ENCODE assay signal across 9 mouse cellular contexts in genomic region chr7:25705801-25706251, GRCm38 (mm10). TPM values are rescaled to one million over a fixed set of nuclear protein-coding genes. Genes with fewer than 3 reads are reported as not detected.
DNase-seq lines count a peak whose midpoint lies in the region; ATAC-seq lines count a peak whose summit lies in the region.
"Had no signal": no experiment of that assay in that cellular context is flagged by ENCODE, and none has a peak within 500 bp of the region (broad histone marks: within the 10 kb centered on the region; RNA-seq: fewer than 3 reads in every experiment).

No protein-coding gene starts in this region.

- H3K27ac ChIP-seq in heart, embryonic 15.5 days, result peak overlapping the region; percentile 81
- H3K27ac ChIP-seq in lung, embryonic 15.5 days, result peak overlapping the region; percentile 83
- no peak overlapping the region; the same call in 1 of the 2 replicates for H3K27ac ChIP-seq in embryonic facial prominence, embryonic 10.5 days (replicated peaks)
- H3K27ac ChIP-seq in hindbrain, embryonic 13.5 days, result no peak overlapping the region
- H3K27ac ChIP-seq: limb, embryonic 15.5 days had no signal

- H3K27me3 ChIP-seq in heart, embryonic 15.5 days, result no peaks in the 10 kb centered on the region
- peaks cover 11% of the 10 kb centered on the region for H3K27me3 ChIP-seq in lung, embryonic 15.5 days
- H3K27me3 ChIP-seq in embryonic facial prominence, embryonic 10.5 days (replicated peaks; ENCODE audit: low read depth, poor library complexity, severe bottlenecking), result peaks cover 30% of the 10 kb centered on the region
- peaks cover 25% of the 10 kb centered on the region; the same call in 1 of the 2 replicates for H3K27me3 ChIP-seq in hindbrain, embryonic 13.5 days

- peaks cover 9% of the 10 kb centered on the region; the same call in 1 of the 2 replicates for H3K36me3 ChIP-seq in heart, embryonic 15.5 days
- peaks cover 9% of the 10 kb centered on the region; the same call in 1 of the 2 replicates for H3K36me3 ChIP-seq in lung, embryonic 15.5 days
- no peaks in the 10 kb centered on the region for H3K36me3 ChIP-seq in embryonic facial prominence, embryonic 10.5 days (replicated peaks)
- H3K36me3 ChIP-seq in hindbrain, embryonic 13.5 days, result no peaks in the 10 kb centered on the region

- no peak overlapping the region for H3K9ac ChIP-seq in heart, embryonic 15.5 days
- no peak overlapping the region for H3K9ac ChIP-seq in lung, embryonic 15.5 days
- no peak overlapping the region for H3K9ac ChIP-seq in hindbrain, embryonic 13.5 days
- H3K9ac ChIP-seq: limb, embryonic 15.5 days had no signal

- no peaks in the 10 kb centered on the region for H3K9me3 ChIP-seq in heart, embryonic 15.5 days (replicated peaks)
- no peaks in the 10 kb centered on the region; the same call in 1 of the 2 replicates for H3K9me3 ChIP-seq in lung, embryonic 15.5 days
- H3K9me3 ChIP-seq in embryonic facial prominence, embryonic 10.5 days, result peaks cover 16% of the 10 kb centered on the region
- 0 out of 2 replicates have a peak, but pooled peaks cover 3% of the 10 kb centered on the region for H3K9me3 ChIP-seq in hindbrain, embryonic 13.5 days
- H3K9me3 ChIP-seq: limb, embryonic 15.5 days had no signal

- ATAC-seq in frontal cortex, adult (ENCODE audit: low TSS enrichment), result peak; percentile 31
- peak; percentile 28 for ATAC-seq in CD4-positive, CD25-positive, alpha-beta regulatory T cell, adult 4 months
- ATAC-seq in heart, embryonic 15.5 days (replicated peaks; ENCODE audit: insufficient number of reproducible peaks, insufficient read depth, low FRiP score, low read depth), result 0 out of 2 replicates have a peak, but pooled peaks have one; percentile 7
- peak; percentile 33; the same call in 1 of the 2 replicates for ATAC-seq in lung, embryonic 15.5 days (ENCODE audit: borderline replicate concordance, extremely low read depth, low FRiP score, low TSS enrichment)
- no peak for ATAC-seq in hindbrain, embryonic 13.5 days (ENCODE audit: low FRiP score)

- 0 out of 2 replicates have a peak overlapping the region, but pooled peaks have one; percentile 3 for H3K4me2 ChIP-seq in heart, embryonic 15.5 days
- H3K4me2 ChIP-seq in lung, embryonic 15.5 days, result peak overlapping the region; percentile 20; the same call in 1 of the 2 replicates
- H3K4me2 ChIP-seq in hindbrain, embryonic 13.5 days, result no peak overlapping the region
- H3K4me2 ChIP-seq: limb, embryonic 15.5 days had no signal

- peaks cover 59% of the 10 kb centered on the region for H3K4me1 ChIP-seq in heart, embryonic 15.5 days (replicated peaks)
- peaks cover 59% of the 10 kb centered on the region for H3K4me1 ChIP-seq in lung, embryonic 15.5 days
- H3K4me1 ChIP-seq in embryonic facial prominence, embryonic 10.5 days, result peaks cover 61% of the 10 kb centered on the region
- H3K4me1 ChIP-seq in hindbrain, embryonic 13.5 days (replicated peaks), result peaks cover 32% of the 10 kb centered on the region

- DNase-seq in frontal cortex, postnatal 14 days (ENCODE audit: low spot score in 2 of 2), result no peak
- no peak for DNase-seq in embryonic facial prominence, embryonic 10.5 days (ENCODE audit: low spot score)
- no peak for DNase-seq in right cerebral cortex, postnatal 36 days (ENCODE audit: low spot score in 2 of 2)

- 44% methylated on average over 6 of the region's 6 CpGs for WGBS in heart, embryonic 15.5 days
- 16% methylated on average over 6 of the region's 6 CpGs for WGBS in lung, embryonic 15.5 days
- WGBS in embryonic facial prominence, embryonic 10.5 days, result 63% methylated on average over 6 of the region's 6 CpGs
- WGBS in hindbrain, embryonic 13.5 days, result 68% methylated on average over 6 of the region's 6 CpGs

- no peak overlapping the region for H3K4me3 ChIP-seq in heart, embryonic 15.5 days
- no peak overlapping the region for H3K4me3 ChIP-seq in lung, embryonic 15.5 days
- no peak overlapping the region for H3K4me3 ChIP-seq in embryonic facial prominence, embryonic 10.5 days
- H3K4me3 ChIP-seq in hindbrain, embryonic 13.5 days, result no peak overlapping the region
- H3K4me3 ChIP-seq: limb, embryonic 15.5 days had no signal

RNA-seq across cellular contexts. Expression of gene Ccdc97, which starts 13.1 kb away (rescaled TPM):
- polyA plus RNA-seq in CD4-positive, CD25-positive, alpha-beta regulatory T cell, adult 4 months (2017; shearing (Covaris generic)), result 10 to 100 TPM; 36.5 to 68.4 TPM
- 17.6 and 23.5 TPM in 2 replicates for polyA plus RNA-seq in heart, embryonic 15.5 days (2015; fragmentation: Nextera tagmentation; extraction: Ambion mirVana)
- polyA plus RNA-seq in lung, embryonic 15.5 days (2015; fragmentation: Nextera tagmentation; extraction: Ambion mirVana), result 18.2 and 19.2 TPM in 2 replicates
- polyA plus RNA-seq in embryonic facial prominence, embryonic 10.5 days (2016; fragmentation: Nextera tagmentation; extraction: Ambion mirVana), result 31.6 and 33.2 TPM in 2 replicates
- polyA plus RNA-seq in hindbrain, embryonic 13.5 days (2015; fragmentation: Nextera tagmentation; extraction: Ambion mirVana), result 33.1 and 33.8 TPM in 2 replicates

RNA-seq across cellular contexts. Expression of gene Tgfb1, which starts 19.0 kb away (rescaled TPM):
- polyA plus RNA-seq in CD4-positive, CD25-positive, alpha-beta regulatory T cell, adult 4 months (2017; shearing (Covaris generic)), result 1 to 10 TPM; 6.9 to 9.7 TPM
- 3.2 and 4.6 TPM in 2 replicates for polyA plus RNA-seq in heart, embryonic 15.5 days (2015; fragmentation: Nextera tagmentation; extraction: Ambion mirVana)
- polyA plus RNA-seq in lung, embryonic 15.5 days (2015; fragmentation: Nextera tagmentation; extraction: Ambion mirVana), result 2.9 and 3.5 TPM in 2 replicates
- 1.2 and 1.5 TPM in 2 replicates for polyA plus RNA-seq in embryonic facial prominence, embryonic 10.5 days (2016; fragmentation: Nextera tagmentation; extraction: Ambion mirVana)
- polyA plus RNA-seq in hindbrain, embryonic 13.5 days (2015; fragmentation: Nextera tagmentation; extraction: Ambion mirVana), result 0.85 and 1.2 TPM in 2 replicates

RNA-seq across cellular contexts. Expression of gene B9d2, which starts 25.2 kb away (rescaled TPM):
- 10 to 100 TPM; 46.8 to 72.8 TPM for polyA plus RNA-seq in CD4-positive, CD25-positive, alpha-beta regulatory T cell, adult 4 months (2017; shearing (Covaris generic))
- 24.5 and 30.9 TPM in 2 replicates for polyA plus RNA-seq in heart, embryonic 15.5 days (2015; fragmentation: Nextera tagmentation; extraction: Ambion mirVana)
- polyA plus RNA-seq in lung, embryonic 15.5 days (2015; fragmentation: Nextera tagmentation; extraction: Ambion mirVana), result 26.8 and 30.9 TPM in 2 replicates
- polyA plus RNA-seq in embryonic facial prominence, embryonic 10.5 days (2016; fragmentation: Nextera tagmentation; extraction: Ambion mirVana), result 33.5 and 34.1 TPM in 2 replicates
- 40.0 and 41.5 TPM in 2 replicates for polyA plus RNA-seq in hindbrain, embryonic 13.5 days (2015; fragmentation: Nextera tagmentation; extraction: Ambion mirVana)

RNA-seq across cellular contexts. Expression of gene Tmem91, which starts 30.9 kb away (rescaled TPM):
- polyA plus RNA-seq in CD4-positive, CD25-positive, alpha-beta regulatory T cell, adult 4 months (2017; shearing (Covaris generic)), result 10 to 100 TPM; 15.2 to 31.5 TPM
- 1.8 and 2.2 TPM in 2 replicates for polyA plus RNA-seq in heart, embryonic 15.5 days (2015; fragmentation: Nextera tagmentation; extraction: Ambion mirVana)
- polyA plus RNA-seq in lung, embryonic 15.5 days (2015; fragmentation: Nextera tagmentation; extraction: Ambion mirVana), result 2.1 and 2.6 TPM in 2 replicates
- 2.6 and 3.6 TPM in 2 replicates for polyA plus RNA-seq in embryonic facial prominence, embryonic 10.5 days (2016; fragmentation: Nextera tagmentation; extraction: Ambion mirVana)
- polyA plus RNA-seq in hindbrain, embryonic 13.5 days (2015; fragmentation: Nextera tagmentation; extraction: Ambion mirVana), result 15.6 and 16.3 TPM in 2 replicates

RNA-seq across cellular contexts. Expression of gene Exosc5, which starts 46.9 kb away (rescaled TPM):
- 100 to 1,000 TPM in 1 of 2 experiments, 10 to 100 TPM in 1; 97.0 to 157 TPM for polyA plus RNA-seq in CD4-positive, CD25-positive, alpha-beta regulatory T cell, adult 4 months (2017; shearing (Covaris generic))
- polyA plus RNA-seq in heart, embryonic 15.5 days (2015; fragmentation: Nextera tagmentation; extraction: Ambion mirVana), result 30.3 and 45.7 TPM in 2 replicates
- polyA plus RNA-seq in lung, embryonic 15.5 days (2015; fragmentation: Nextera tagmentation; extraction: Ambion mirVana), result 75.7 and 78.7 TPM in 2 replicates
- 93.5 and 101 TPM in 2 replicates for polyA plus RNA-seq in embryonic facial prominence, embryonic 10.5 days (2016; fragmentation: Nextera tagmentation; extraction: Ambion mirVana)
- polyA plus RNA-seq in hindbrain, embryonic 13.5 days (2015; fragmentation: Nextera tagmentation; extraction: Ambion mirVana), result 44.7 and 47.1 TPM in 2 replicates

Comparison
In these comparisons a context has a peak if more than half of its experiments do, and no peak if none do; other contexts are left out.
1. H3K27ac ChIP-seq: peak in heart, embryonic 15.5 days (single experiment) and lung, embryonic 15.5 days (single experiment); none in embryonic facial prominence, embryonic 10.5 days (single experiment) and hindbrain, embryonic 13.5 days (single experiment).